Mouse (Mus musculus): Measurements from ENCODE around the gene Chmp6. TPM values are rescaled to one million over a fixed set of nuclear protein-coding genes. Genes with fewer than 3 reads are reported as not detected.

Chmp6 gene
- 91.9 and 103 TPM in 2 replicates for polyA plus RNA-seq (2015; fragmentation: Nextera tagmentation; extraction: Ambion mirVana)

- peak; percentile 80 for ATAC-seq
- H3K4me2 ChIP-seq, result peak within 1 kb of the TSS; percentile 99
These were observed at the start of gene Chmp6 for GRCm38 (mm10) chr11:119913291-119913934. Gene Chmp6, plus strand, starts transcription at chr11:119913441.

GRCm38 (mm10) chr11:119866837-119867236 lies 46.4 kb upstream of the Chmp6 start:
- H3K27me3 ChIP-seq, result no peaks in the 10 kb centered on the region
- H3K27ac ChIP-seq, result no peak overlapping the region
- H3K4me3 ChIP-seq, result no peak overlapping the region
- no peaks in the 10 kb centered on the region for H3K4me1 ChIP-seq
- 88% methylated on average over 6 of the region's 6 CpGs for WGBS
- H3K4me2 ChIP-seq, result no peak overlapping the region
- H3K36me3 ChIP-seq (ENCODE audit: poor library complexity, severe bottlenecking), result peaks cover 46% of the 10 kb centered on the region
- no peaks in the 10 kb centered on the region for H3K9me3 ChIP-seq (replicated peaks)
- no peak overlapping the region for H3K9ac ChIP-seq
- ATAC-seq, result no peak

More at GRCm38 (mm10) chr11:119913291-119913934, at the start of gene Chmp6:
- under 1% methylated on average over 48 of the region's 48 CpGs for WGBS
- peaks cover 37% of the 10 kb centered on the region for H3K4me1 ChIP-seq
- H3K27ac ChIP-seq, result peak within 1 kb of the TSS; percentile 53
- H3K36me3 ChIP-seq (ENCODE audit: poor library complexity, severe bottlenecking), result peaks cover 28% of the 10 kb centered on the region
- no peaks in the 10 kb centered on the region for H3K9me3 ChIP-seq (replicated peaks)
- H3K27me3 ChIP-seq, result peaks cover 4% of the 10 kb centered on the region; the same call in 1 of the 2 replicates
- H3K9ac ChIP-seq, result peak within 1 kb of the TSS; percentile 90
- peak within 1 kb of the TSS; percentile 88 for H3K4me3 ChIP-seq

- Histone ChIP-seq H3K9ac (no peak overlapping the region), H3K4me2 (no peak overlapping the region), H3K4me3 (no peak overlapping the region), H3K4me1 (no peaks in the 10 kb centered on the region), H3K27me3 (no peaks in the 10 kb centered on the region), H3K27ac (no peak overlapping the region), H3K36me3 (ENCODE audit: poor library complexity, severe bottlenecking) (peaks cover 59% of the 10 kb centered on the region), H3K9me3 (replicated peaks) (no peaks in the 10 kb centered on the region)
- ATAC-seq, result no peak
- 84% methylated on average over 3 of the region's 3 CpGs for WGBS
These were observed 45.1 kb upstream of the Chmp6 start for GRCm38 (mm10) chr11:119868138-119868537.

DNA sequence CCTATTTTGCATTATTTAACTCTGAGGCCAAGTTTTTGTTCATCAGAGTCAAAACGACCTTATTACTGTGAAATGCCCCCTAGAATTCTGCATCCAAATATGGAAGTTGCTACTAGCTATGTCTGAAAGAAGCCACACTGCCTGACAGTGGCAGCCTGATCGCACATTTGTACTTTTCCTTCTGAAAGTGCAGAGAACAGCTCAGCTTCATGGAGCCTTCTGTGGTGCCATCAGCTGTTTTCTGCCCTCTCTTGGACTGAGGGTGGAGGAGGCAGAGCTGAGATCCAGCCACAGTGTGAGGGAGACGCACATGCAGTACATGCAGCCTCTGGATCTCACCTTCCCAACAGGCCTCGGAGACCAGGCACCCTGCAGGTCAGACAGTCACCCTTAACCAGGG lies 44.7 kb upstream of the Chmp6 start:
- no peak overlapping the region for H3K4me2 ChIP-seq
- peaks cover 59% of the 10 kb centered on the region for H3K36me3 ChIP-seq (ENCODE audit: poor library complexity, severe bottlenecking)
- WGBS, result 90% methylated on average over 4 of the region's 4 CpGs
- no peak overlapping the region for H3K27ac ChIP-seq
- H3K4me1 ChIP-seq, result no peaks in the 10 kb centered on the region
- no peak for ATAC-seq
- no peak overlapping the region for H3K9ac ChIP-seq
- H3K4me3 ChIP-seq, result no peak overlapping the region
- H3K9me3 ChIP-seq (replicated peaks), result no peaks in the 10 kb centered on the region
- no peaks in the 10 kb centered on the region for H3K27me3 ChIP-seq

GRCm38 (mm10) chr11:119871141-119871540 lies 42.1 kb upstream of the Chmp6 start:
- H3K4me1 ChIP-seq, result no peaks in the 10 kb centered on the region
- ATAC-seq, result no peak
- no peak overlapping the region for H3K4me3 ChIP-seq
- H3K9me3 ChIP-seq (replicated peaks), result no peaks in the 10 kb centered on the region
- H3K4me2 ChIP-seq, result no peak overlapping the region
- no peak overlapping the region for H3K27ac ChIP-seq
- H3K9ac ChIP-seq, result no peak overlapping the region
- no peaks in the 10 kb centered on the region for H3K27me3 ChIP-seq
- WGBS, result 94% methylated on average over 7 of the region's 7 CpGs
- H3K36me3 ChIP-seq (ENCODE audit: poor library complexity, severe bottlenecking), result peaks cover 79% of the 10 kb centered on the region

- WGBS, result 93% methylated on average over 4 of the region's 4 CpGs
- Histone ChIP-seq H3K4me1 (no peaks in the 10 kb centered on the region), H3K9ac (no peak overlapping the region), H3K27me3 (no peaks in the 10 kb centered on the region), H3K4me3 (no peak overlapping the region), H3K27ac (no peak overlapping the region), H3K4me2 (no peak overlapping the region), H3K9me3 (replicated peaks) (no peaks in the 10 kb centered on the region), H3K36me3 (ENCODE audit: poor library complexity, severe bottlenecking) (peaks cover 87% of the 10 kb centered on the region)
- ATAC-seq, result no peak
These were observed 39.6 kb upstream of the Chmp6 start for GRCm38 (mm10) chr11:119873643-119874042.

DNA sequence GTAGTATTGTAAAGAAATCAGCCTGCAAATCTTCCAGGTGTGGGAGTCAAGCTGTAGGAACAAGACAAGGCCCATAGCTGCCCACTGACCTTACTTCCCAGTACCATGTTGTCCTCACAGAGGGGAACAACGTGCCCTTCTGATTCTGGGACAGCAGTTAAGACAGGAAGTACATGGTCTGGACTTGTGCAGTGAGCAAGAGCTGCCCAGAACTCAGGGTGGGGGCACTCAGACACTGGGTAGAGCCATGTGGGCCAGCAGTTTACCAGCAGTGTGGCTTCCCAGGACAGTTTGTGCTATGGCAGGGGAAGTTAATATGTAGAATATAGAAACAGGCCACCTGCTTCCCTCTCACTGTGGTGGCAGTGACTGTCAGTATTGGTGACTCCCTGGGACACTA lies 38.4 kb upstream of the Chmp6 start:
- 89% methylated on average over 1 of the region's 1 CpGs for WGBS
- ATAC-seq, result no peak
- Histone ChIP-seq H3K27ac (no peak overlapping the region), H3K4me1 (no peaks in the 10 kb centered on the region), H3K36me3 (ENCODE audit: poor library complexity, severe bottlenecking) (peaks cover 87% of the 10 kb centered on the region), H3K27me3 (no peaks in the 10 kb centered on the region), H3K4me3 (no peak overlapping the region), H3K9ac (no peak overlapping the region), H3K4me2 (no peak overlapping the region), H3K9me3 (replicated peaks) (no peaks in the 10 kb centered on the region)

GRCm38 (mm10) chr11:119875685-119876084 lies 37.6 kb upstream of the Chmp6 start:
- H3K9me3 ChIP-seq (replicated peaks), result no peaks in the 10 kb centered on the region
- no peaks in the 10 kb centered on the region for H3K4me1 ChIP-seq
- H3K9ac ChIP-seq, result no peak overlapping the region
- no peak overlapping the region for H3K4me2 ChIP-seq
- no peak for ATAC-seq
- H3K27ac ChIP-seq, result no peak overlapping the region
- 89% methylated on average over 9 of the region's 9 CpGs for WGBS
- H3K27me3 ChIP-seq, result no peaks in the 10 kb centered on the region
- peaks cover 90% of the 10 kb centered on the region for H3K36me3 ChIP-seq (ENCODE audit: poor library complexity, severe bottlenecking)
- H3K4me3 ChIP-seq, result no peak overlapping the region

DNA sequence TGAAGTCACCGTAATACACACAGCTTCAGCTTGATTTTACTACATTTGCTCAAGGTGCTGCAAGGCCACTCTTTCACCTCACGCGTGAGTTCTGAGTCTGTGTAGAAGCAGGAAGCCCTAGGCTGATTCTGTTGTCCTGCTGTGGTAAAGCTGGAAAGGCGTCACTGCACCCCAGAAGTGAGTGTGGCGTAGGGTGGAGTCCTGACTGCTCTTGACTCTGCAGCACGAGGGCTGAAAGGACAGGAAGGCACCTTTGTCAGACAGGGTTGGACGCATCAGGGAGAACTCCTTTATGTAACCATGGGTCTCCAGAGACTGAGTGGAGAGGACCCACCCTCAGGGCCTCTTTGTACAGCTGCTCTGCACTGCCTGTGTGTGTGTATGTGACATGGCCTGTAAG lies 36.1 kb upstream of the Chmp6 start:
- H3K4me1 ChIP-seq, result no peaks in the 10 kb centered on the region
- H3K36me3 ChIP-seq (ENCODE audit: poor library complexity, severe bottlenecking), result peaks cover 80% of the 10 kb centered on the region
- H3K9ac ChIP-seq, result no peak overlapping the region
- H3K27me3 ChIP-seq, result no peaks in the 10 kb centered on the region
- 93% methylated on average over 7 of the region's 7 CpGs for WGBS
- no peak for ATAC-seq
- H3K9me3 ChIP-seq (replicated peaks), result no peaks in the 10 kb centered on the region
- no peak overlapping the region for H3K4me2 ChIP-seq
- H3K27ac ChIP-seq, result no peak overlapping the region
- H3K4me3 ChIP-seq, result no peak overlapping the region

- ATAC-seq, result no peak
- H3K4me3 ChIP-seq, result no peak overlapping the region
- H3K9me3 ChIP-seq (replicated peaks), result no peaks in the 10 kb centered on the region
- H3K27me3 ChIP-seq, result no peaks in the 10 kb centered on the region
- no peak overlapping the region for H3K27ac ChIP-seq
- no peak overlapping the region for H3K4me2 ChIP-seq
- WGBS, result 95% methylated on average over 5 of the region's 5 CpGs
- H3K9ac ChIP-seq, result no peak overlapping the region
- peaks cover 63% of the 10 kb centered on the region for H3K36me3 ChIP-seq (ENCODE audit: poor library complexity, severe bottlenecking)
- no peaks in the 10 kb centered on the region for H3K4me1 ChIP-seq
These were observed 33.7 kb upstream of the Chmp6 start for GRCm38 (mm10) chr11:119879573-119879972.

- 84% methylated on average over 2 of the region's 2 CpGs for WGBS
- Histone ChIP-seq H3K4me3 (no peak overlapping the region), H3K27ac (no peak overlapping the region), H3K27me3 (no peaks in the 10 kb centered on the region), H3K9me3 (replicated peaks) (no peaks in the 10 kb centered on the region), H3K9ac (no peak overlapping the region), H3K4me2 (no peak overlapping the region), H3K4me1 (no peaks in the 10 kb centered on the region), H3K36me3 (ENCODE audit: poor library complexity, severe bottlenecking) (peaks cover 56% of the 10 kb centered on the region)
- ATAC-seq, result no peak
These were observed 29.6 kb upstream of the Chmp6 start for GRCm38 (mm10) chr11:119883646-119884045.

DNA sequence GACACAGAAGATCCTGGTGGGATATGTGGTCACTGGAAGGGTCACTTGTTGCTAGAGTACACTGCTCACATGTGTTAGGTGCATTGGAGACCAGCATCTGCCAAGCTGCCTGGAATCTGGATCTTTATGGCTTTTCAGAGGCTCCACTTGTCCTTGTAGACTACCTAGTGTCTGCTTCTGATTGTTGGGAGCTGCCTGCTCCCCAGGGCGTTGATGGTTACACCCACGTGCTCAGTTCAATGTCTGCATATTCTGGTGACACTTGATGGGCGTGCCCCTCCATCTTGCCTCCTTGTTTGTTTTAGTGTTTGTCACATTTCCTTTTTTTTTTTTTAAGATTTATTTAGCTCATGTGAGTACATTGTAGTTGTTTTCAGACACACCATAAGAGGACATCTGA lies 23.3 kb upstream of the Chmp6 start:
- Histone ChIP-seq H3K9me3 (replicated peaks) (no peaks in the 10 kb centered on the region), H3K4me2 (no peak overlapping the region), H3K27ac (no peak overlapping the region), H3K9ac (no peak overlapping the region), H3K4me1 (peaks cover 23% of the 10 kb centered on the region), H3K4me3 (no peak overlapping the region), H3K36me3 (ENCODE audit: poor library complexity, severe bottlenecking) (peaks cover 66% of the 10 kb centered on the region), H3K27me3 (no peaks in the 10 kb centered on the region)
- WGBS, result 96% methylated on average over 3 of the region's 3 CpGs
- ATAC-seq, result no peak

- Histone ChIP-seq H3K9ac (no peak overlapping the region), H3K36me3 (ENCODE audit: poor library complexity, severe bottlenecking) (peaks cover 57% of the 10 kb centered on the region), H3K4me2 (no peak overlapping the region), H3K27ac (no peak overlapping the region), H3K9me3 (replicated peaks) (no peaks in the 10 kb centered on the region), H3K4me3 (no peak overlapping the region), H3K27me3 (no peaks in the 10 kb centered on the region), H3K4me1 (peaks cover 23% of the 10 kb centered on the region)
- WGBS, result 90% methylated on average over 7 of the region's 7 CpGs
- no peak for ATAC-seq
These were observed 21.5 kb upstream of the Chmp6 start for GRCm38 (mm10) chr11:119891601-119892215.

All from forebrain, embryonic 13.5 days (tissue).